Mouse (Mus musculus) embryonic fibroblast, embryonic 13.5 days (primary cell): ENCODE data around the gene Ifnab. TPM values are rescaled to one million over a fixed set of nuclear protein-coding genes. Genes with fewer than 3 reads are reported as not detected.

Source experiments
- H3K27ac ChIP-seq: 2 replicates; pipeline ENCODE4 v1.5.1; 2012; ENCODE audit warnings: low read length, control low read depth, inconsistent platforms; ENCODE audit not compliant: insufficient read depth
- H3K4me1 ChIP-seq: 2 replicates; pipeline ENCODE4 v1.6.1; 2011; ENCODE audit warnings: low read length; ENCODE audit not compliant: control insufficient read depth, insufficient read depth
- H3K4me3 ChIP-seq: 2 replicates; pipeline ENCODE4 v1.5.1; 2011; ENCODE audit warnings: mild to moderate bottlenecking, control low read depth, low read length; ENCODE audit not compliant: insufficient read depth
- CTCF ChIP-seq: IDR thresholded peaks from 2 replicates; pipeline ENCODE4 v1.5.1; 2011; ENCODE audit warnings: mild to moderate bottlenecking, control low read depth, low read length, moderate library complexity, borderline replicate concordance; ENCODE audit not compliant: insufficient read depth
- POLR2A ChIP-seq: IDR thresholded peaks from 2 replicates; pipeline ENCODE4 v1.6.1; 2011; ENCODE audit warnings: low read depth, mild to moderate bottlenecking, control low read depth, low read length, moderate library complexity
- polyA plus RNA-seq: library from polyadenylated mRNA; stranded (reverse); fragments of >200 nt; gene quantifications from 2 replicates; pipeline ENCODE4 v1.2.4, GENCODE M21; 2011; ENCODE audit warnings: low read depth; ENCODE audit not compliant: missing spikeins, insufficient read length

The Ifnab gene
- not detected in 2 replicates for polyA plus RNA-seq

DNA sequence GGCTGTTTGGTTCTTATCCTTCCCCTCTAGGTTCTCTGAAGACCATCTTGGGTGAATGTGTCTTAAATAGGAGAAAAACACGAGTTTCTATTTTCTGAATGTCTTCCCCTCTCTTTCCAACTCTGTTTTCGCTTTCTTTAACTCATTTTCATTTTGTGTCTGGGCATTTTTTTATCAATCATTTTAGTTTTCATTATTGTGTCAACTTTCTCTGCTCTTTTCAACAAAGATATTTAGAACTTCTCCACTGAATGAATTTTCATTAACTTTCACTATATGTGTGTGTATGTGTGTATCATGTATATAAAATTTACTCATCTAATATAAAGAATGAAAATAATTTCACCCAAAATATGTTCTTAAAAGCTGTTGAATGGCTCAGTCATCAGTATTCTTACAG is at the start of gene Ifnab:
Gene Ifnab, minus strand, starts transcription at position 101 of the 400 bp plus-strand sequence.
- no peak within 1 kb of the TSS for H3K4me3 ChIP-seq
- no peaks in the 10 kb centered on the region for H3K4me1 ChIP-seq
- no peak within 1 kb of the TSS for H3K27ac ChIP-seq
- TF ChIP-seq CTCF (no peak), POLR2A (no peak)

DNA sequence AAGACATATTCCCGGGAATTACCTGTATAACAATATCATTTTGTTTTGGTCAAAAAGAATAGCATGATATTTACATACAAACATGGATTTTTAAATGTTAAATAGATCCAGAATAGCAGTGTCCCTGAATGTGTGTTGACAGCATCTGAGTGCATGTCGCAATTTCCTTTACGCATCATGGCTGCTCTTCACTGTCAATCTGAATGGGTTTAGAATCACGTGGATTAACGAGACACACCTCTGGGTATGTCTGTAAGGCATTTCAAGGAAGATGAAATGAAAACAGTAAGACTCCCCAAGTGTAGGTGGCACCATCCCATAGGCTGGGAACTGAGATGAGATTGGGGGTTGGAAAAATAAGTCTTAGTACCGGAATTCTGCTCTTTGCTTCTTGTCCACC is 47.9 kb upstream of the Ifnab start:
- Histone ChIP-seq H3K4me3 (no peak overlapping the region), H3K27ac (no peak overlapping the region), H3K4me1 (no peaks in the 10 kb centered on the region)
- TF ChIP-seq POLR2A (no peak), CTCF (no peak)

DNA sequence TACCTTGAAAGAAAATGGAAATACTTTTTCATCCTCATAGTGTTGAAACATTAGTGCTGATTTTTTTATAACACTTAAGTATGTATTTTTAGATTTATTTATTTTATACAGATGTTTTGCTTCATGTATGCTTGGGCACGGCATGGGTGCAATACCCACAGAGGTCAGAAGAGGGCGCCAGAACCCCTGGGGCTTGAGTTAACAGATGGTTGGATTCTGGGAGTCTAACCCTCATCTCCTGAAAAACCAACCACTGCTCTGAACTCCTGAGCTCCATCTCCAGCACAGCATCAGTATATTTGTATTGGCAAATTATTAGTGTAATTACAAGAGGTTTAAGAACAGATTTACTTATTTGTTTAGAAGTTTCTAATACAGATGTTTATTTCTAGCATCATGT is 47.3 kb upstream of the Ifnab start:
- H3K4me3 ChIP-seq, result no peak overlapping the region
- no peaks in the 10 kb centered on the region for H3K4me1 ChIP-seq
- TF ChIP-seq CTCF (peak; percentile 62; the same call in 1 of the 2 replicates), POLR2A (no peak)
- H3K27ac ChIP-seq, result no peak overlapping the region

DNA sequence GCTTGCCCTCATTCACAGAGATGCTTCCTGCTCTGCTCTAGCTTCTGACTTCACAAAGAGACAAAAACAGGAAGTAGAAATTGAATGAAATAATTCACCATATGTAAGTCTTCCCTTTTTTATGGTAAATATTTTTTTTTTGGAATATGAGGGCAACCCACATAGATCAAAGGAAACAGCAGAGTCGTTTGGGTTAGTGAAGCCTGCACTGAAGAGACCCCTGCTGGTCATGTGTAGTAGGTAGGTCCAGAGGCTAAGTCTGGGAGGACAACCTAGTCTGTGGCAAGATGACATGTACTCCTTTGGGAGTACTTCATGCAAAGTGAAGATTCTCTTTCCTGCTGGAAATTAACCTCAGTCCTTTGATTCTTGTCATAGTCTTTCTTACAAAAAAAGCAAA is 36.2 kb upstream of the Ifnab start:
- Histone ChIP-seq H3K27ac (no peak overlapping the region), H3K4me1 (no peaks in the 10 kb centered on the region), H3K4me3 (no peak overlapping the region)
- TF ChIP-seq POLR2A, result no peak
- 0 out of 2 replicates have a peak, but pooled peaks have one; percentile 26 for TF ChIP-seq CTCF

- Histone ChIP-seq H3K4me1 (no peaks in the 10 kb centered on the region), H3K4me3 (no peak overlapping the region), H3K27ac (no peak overlapping the region)
- TF ChIP-seq POLR2A, result no peak
- TF ChIP-seq CTCF, result no peak
Measured at GRCm38 (mm10) chr4:88726727-88727126, 35.6 kb upstream of the Ifnab start.

- no peak overlapping the region for H3K4me3 ChIP-seq
- H3K4me1 ChIP-seq, result peaks cover 3% of the 10 kb centered on the region; the same call in 1 of the 2 replicates
- no peak overlapping the region for H3K27ac ChIP-seq
- no peak for TF ChIP-seq POLR2A
- TF ChIP-seq CTCF, result no peak
Measured at GRCm38 (mm10) chr4:88723497-88724090, 32.4 kb upstream of the Ifnab start.

DNA sequence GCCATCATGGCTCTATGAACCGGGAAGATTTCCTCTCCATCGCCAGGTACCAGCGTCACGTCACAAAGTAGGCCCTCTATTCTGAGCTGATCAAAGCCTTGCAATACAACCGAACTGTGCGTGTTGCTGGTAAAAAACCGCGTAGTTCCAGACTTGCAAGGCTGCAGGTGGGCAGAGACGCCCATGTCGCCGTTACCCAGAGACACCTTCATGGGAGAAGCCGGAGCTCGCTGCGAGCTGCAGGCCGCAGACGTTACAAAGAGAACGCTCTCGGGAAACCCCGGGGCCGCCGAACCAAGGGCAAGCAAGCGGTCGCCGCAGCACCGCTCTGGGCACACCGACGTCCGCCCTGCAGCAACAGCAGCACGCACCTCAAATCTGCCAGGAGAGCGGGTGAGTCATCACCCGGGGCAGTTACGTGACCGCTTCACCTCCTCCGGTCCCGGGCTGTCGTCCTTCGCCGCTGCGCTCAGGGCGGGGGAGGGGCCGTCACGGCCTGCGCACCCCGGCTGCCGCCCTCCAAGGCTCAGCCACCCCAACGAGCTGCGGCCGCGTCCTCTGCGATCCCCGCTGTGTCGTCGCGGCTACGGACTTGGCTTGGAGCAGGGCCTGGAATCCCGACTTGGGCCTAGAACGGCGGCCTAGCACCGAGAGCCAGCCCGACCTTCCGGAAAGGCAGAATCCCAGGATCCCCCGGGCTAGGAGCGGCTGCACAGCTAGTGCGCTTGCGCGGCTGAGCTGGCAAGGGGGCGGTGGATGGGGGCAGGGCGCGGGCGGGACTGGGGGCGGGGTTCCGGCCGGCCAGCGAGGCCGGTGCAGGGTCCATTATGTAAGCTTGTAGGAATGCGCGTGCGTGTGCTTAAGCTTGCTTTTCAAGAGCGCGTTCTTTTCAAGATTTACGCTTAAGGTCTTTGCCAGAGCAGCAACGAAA is 30.9 kb upstream of the Ifnab start, which contains the start of the genes Gm26566 and Klhl9:
Gene Gm26566, plus strand, starts transcription at position 15 of the 931 bp plus-strand sequence.
Gene Klhl9, minus strand, starts transcription at position 675 of the 931 bp plus-strand sequence.
- peaks cover 3% of the 10 kb centered on the region; the same call in 1 of the 2 replicates for H3K4me1 ChIP-seq
- peak within 1 kb of the TSS; percentile 93 for H3K4me3 ChIP-seq
- peak within 1 kb of the TSS; percentile 95 for H3K27ac ChIP-seq
- no peak for TF ChIP-seq CTCF
- TF ChIP-seq POLR2A, result peak; percentile 87

DNA sequence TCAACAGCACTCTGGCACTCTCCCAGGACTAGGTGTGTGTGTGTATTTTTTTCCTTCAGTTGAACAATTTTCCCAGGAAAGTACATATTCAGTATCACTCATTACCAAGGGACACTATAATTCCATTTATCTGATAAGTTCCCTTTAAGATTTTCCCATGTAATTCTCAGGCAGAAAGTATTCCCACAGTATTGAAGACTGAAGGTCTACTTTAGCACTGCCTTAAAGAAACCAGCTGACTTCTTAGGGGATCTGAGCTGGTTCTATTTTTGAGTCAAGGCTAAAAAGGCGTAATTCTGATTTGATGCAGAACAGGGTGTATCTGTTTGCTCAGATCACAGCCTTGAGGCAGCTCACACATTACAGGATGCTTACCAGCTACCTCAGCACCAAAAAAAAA is 27.6 kb upstream of the Ifnab start:
- TF ChIP-seq POLR2A (no peak), CTCF (no peak)
- peaks cover 3% of the 10 kb centered on the region for H3K4me1 ChIP-seq
- H3K27ac ChIP-seq, result no peak overlapping the region
- peak overlapping the region; percentile 69 for H3K4me3 ChIP-seq

GRCm38 (mm10) chr4:88715059-88715458 is 23.9 kb upstream of the Ifnab start:
- H3K4me3 ChIP-seq, result no peak overlapping the region
- H3K4me1 ChIP-seq, result no peaks in the 10 kb centered on the region; the same call in 1 of the 2 replicates
- no peak overlapping the region for H3K27ac ChIP-seq
- TF ChIP-seq POLR2A (no peak), CTCF (no peak)
